Mouse (Mus musculus): ENCODE results near the gene Usp54.
"Not testable (repeated sequence)": the region's sequence is repeated elsewhere in the genome, so short reads cannot be mapped to it uniquely, and the experiment has no call there.

Usp54 gene

DNA sequence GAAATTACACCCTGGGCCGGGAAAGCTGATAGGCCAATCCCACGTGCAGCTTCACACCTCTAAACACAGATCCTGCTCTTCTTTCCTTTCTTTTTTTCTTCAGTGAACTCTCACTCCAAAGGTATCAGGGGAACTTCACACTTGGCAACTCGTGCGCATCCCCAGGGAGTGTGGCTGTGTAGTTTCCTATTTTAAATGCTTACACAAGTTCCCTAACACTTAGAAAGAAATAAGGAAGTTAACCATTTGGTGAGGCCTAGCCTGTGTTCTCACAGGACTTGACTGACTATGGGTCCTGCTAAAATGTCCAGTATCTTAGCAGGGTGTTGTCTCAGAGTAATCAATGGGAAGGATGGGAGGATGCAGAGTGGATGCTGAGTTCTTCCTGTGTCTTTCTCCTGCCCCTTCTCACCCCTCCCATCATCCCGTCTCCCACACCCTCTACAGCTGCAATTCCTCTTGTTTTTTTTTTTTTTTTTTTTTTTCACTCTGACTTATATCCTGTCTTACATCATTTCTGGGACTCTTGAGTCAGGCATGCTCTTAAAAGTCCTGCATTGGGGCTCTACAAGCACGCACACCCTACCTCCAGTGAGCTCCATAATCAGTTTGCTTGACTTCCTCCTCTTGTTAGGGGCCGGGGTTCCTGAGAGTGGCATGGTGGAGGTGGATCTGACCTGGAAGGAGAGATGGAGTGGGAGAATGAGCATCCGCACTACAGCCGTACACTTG lies 14.0 kb upstream of the Usp54 start:
- no peak for DNase-seq (ENCODE audit: extremely low read depth, low read depth)

DNA sequence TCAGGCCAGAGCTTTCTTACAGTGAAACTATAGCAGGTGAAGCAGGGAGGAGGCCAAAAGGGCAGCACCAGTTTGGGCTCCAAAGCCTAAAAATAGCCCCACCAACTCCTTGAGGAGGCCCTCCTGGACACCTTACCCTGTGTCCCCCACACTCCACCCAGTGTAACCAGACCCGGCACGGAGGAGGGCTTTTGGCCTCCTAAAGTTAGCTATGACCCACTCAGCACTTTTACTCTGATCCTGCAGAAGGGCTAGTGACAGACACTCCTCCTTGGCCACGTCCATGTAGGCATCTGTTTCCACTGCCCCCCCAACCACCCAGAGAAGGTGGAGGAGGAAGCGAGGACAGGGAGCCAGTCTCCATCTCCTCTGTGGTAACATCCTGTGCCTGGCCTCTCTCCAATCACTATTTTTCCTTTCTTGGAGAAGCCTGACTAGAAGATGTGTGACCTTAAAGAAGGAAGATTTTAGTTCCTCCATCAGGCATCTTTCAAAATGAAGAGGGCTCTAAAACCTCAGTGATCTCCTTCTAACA lies 10.9 kb upstream of the Usp54 start:
- DNase-seq (ENCODE audit: extremely low read depth, low read depth) = no peak

DNA sequence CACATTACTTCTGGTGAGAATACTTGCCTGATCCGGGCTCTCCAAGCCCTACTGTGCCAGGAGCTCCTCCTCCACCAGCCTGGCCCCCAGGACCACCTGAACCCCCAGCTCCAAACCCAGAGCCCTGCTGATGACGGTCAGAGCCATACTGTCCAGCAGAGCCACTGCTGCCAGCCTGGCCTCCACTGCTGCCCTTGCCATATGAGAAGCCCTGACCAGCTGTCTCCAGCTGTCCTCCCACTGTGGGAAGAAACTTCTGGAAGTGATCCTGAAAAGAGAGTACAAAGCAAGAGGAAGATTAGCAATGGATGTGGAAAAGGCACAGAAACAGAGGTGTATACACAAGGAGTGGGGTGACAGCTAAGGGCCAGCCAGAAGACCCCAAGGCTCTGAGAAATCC lies 10.1 kb upstream of the Usp54 start:
- no peak for DNase-seq (ENCODE audit: extremely low read depth, low read depth)

DNA sequence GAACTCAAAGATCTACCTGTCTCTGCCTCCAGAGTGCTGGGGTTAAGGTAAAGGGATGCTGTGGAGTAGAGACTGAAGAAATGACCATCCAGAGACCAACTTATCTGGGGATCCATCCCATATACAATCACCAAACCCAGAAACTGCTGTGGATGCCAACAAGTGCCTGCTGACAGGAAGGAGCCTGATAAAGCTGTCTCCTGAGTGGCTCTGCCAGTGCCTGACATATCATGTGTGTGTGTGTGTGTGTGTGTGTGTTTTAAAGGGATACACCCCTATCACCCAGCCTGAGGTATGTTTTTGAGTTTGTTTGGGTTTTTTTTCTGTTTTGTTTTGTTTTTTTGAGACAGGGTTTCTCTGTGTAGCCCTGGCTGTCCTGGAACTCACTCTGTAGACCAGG lies 5.5 kb upstream of the Usp54 start:
- no peak for DNase-seq (ENCODE audit: extremely low read depth, low read depth)

DNA sequence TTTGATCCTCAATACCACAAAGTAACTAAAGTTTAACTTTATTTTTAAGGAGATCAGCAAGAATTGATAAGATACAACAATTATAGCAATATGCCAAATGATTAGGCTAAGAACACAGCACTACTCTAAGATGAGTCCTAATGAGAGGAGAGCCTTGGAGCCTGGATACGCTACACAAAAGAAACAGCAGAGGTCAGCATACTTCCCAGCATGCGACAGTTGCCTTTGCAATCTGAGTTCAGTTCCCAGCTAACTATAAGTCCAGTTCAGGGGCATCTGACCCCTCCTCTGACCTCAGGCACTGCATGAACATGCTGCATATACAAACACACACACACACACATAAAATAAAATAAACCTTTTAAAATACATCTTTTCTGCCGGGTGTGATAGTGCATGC lies 4.7 kb upstream of the Usp54 start:
- DNase-seq (ENCODE audit: extremely low read depth, low read depth) = no peak

DNA sequence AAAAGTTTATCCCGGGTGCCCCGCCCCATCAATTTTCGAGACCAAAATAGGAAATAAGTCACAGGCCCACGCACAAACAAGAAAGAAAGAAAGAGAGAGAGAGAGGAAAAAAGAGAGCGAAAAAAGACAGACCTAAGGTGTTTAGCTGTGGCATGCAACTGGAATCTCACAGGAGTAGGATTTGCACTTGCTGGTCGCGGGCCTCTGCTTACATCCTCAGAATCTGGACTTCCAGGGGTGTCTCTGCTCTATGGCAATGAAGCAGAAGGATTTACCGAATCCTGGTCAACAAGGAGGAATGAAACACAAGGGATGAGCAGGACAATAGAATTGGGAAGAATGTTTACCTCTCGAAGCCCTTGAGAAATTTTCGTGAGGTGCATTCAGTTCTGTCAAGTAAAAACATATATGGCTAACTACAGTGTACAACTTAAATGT lies 594 bp upstream of the Usp54 start:
- no peak for DNase-seq (ENCODE audit: extremely low read depth, low read depth)

DNA sequence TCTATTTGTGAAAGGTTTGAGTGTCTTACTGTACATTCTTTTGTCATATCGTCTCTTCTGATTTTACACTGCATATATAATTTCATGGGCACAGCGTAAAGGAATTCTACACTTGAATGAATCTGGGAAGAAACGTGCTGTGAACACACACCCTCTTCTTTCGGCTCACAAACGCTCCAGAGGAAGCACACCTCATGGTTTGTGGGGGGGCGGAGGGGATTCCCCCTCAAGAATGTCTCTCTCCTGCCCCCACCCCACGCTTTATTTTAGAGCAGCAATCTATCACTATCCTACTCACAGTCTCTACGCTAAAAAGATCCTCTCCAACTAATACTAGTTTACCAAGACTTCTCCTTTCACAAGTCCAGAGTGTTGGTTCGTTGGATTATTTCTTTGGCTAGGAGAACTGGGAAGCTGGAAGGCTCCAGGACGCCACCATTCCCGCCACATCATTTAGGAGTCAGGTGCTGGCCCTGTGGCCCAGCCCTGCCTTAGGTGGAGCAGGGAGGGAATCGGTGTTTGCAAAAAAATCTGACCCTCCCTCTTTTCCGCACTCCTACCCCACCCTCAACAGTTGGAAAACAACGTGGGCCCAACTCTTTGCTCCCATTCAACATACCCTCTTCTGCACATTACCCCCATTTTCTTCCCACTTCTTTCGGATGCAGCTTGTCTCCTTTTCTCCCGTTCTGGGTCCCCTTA lies 794 bp downstream of the Usp54 start:
- DNase-seq (ENCODE audit: extremely low read depth, low read depth) = no peak

DNA sequence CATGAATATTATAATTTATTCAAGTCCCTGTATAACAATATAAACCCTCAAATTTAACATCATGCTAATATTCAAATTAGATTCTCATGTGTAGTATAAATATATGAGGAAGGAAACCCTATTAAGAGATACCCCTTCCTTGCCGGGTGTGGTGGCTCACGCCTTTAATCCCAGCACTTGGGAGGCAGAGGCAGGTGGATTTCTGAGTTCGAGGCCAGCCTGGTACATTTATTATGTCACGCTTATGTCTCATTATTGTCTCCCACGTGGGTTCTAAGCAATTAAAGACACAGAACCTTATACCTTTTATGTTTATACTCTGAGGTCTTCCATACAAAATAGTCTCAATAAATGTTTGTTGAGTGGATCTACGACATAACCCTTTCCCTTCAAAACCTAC lies 2.2 kb downstream of the Usp54 start:
- no peak for DNase-seq (ENCODE audit: extremely low read depth, low read depth)

DNA sequence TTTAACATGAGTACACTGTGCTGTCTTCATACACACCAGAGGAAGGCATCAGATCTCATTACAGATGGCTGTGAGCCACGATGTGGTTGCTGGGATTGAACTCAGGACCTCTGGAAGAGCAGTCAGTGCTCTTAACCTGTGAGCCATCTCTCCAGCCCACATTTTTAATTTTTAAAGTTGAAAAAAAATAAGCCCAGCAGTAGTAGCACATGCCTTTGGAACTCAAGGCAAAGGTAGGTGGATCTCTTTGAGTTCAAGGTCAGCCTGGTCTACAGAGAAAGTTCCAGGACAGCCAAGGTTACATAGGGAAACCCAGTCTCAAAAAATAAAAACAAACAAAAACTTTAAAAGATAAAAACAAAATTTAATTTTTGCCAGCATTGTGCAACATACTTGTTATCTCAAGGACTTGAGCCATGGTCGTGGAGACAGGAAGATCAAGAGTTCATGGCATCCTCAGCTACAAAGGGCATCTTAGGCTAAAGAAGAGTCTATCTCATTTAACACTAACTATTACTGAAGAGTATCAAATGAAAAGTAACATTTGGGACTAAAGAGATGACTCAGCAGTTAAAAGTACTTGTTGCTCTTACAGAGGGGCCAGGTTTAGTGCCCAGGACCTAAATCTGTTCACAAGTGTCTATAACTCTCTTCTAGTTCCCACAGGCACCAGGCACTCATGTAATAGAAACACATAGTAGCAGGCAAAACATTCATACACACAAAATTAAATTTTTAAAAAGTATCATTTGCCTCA lies 2.9 kb downstream of the Usp54 start:
- DNase-seq (ENCODE audit: extremely low read depth, low read depth) = no peak

DNA sequence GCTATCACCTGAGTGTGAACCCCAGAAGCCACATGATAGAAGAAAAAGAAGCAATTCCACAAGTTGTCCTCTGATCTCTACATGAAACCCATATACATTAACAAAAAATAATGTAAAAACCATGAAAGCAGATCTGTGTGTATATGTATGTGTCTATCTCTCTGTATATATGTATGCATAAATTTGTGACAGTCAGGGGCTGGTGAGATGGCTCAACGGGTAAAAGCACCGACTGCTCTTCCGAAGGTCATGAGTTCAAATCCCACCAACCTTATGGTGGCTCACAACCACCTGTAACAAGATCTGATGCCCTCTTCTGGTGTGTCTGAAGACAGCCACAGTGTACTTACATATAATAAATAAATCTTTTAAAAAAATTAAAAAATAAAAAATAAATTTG lies 3.9 kb downstream of the Usp54 start:
- DNase-seq (ENCODE audit: extremely low read depth, low read depth) = not testable (repeated sequence)

DNA sequence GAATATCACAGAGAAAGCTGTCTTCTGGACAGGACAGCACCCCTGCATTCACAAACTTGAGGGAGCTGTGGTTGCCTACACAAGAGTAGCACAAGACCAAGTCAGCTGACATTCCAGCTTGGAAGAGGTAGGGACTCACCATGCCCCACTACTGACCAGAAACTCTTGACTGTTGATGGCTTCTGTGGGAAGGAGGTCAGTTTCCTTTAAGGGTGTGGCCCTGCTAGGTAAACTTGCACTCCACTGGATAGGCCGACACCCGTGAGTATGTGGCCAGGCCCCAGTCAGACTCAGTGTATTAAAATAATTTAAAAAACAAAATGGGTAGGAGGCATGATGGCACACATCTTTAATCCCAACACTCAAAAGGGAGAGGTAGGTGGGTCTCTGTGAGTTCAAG lies 5.3 kb downstream of the Usp54 start:
- DNase-seq (ENCODE audit: extremely low read depth, low read depth) = no peak

DNA sequence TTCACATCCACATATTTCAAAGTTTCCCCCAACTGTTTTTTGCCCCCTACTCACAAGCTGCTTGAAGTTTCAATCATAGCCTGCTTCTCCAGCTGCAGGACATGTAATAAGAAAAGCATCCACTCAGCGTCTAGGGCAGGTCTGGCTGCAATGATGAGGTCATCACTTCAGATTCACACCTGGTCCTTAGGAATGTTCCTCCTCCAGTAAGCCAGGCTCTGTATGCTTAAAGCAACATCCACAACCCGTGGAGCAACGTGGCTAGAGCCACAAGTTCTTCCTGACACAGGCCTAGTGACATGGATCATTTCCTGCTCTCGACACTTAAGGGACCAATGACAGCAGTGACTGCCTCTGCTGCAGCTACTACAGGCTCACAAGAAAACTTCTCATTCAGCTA lies 9.6 kb downstream of the Usp54 start:
- no peak for DNase-seq (ENCODE audit: extremely low read depth, low read depth)

DNA sequence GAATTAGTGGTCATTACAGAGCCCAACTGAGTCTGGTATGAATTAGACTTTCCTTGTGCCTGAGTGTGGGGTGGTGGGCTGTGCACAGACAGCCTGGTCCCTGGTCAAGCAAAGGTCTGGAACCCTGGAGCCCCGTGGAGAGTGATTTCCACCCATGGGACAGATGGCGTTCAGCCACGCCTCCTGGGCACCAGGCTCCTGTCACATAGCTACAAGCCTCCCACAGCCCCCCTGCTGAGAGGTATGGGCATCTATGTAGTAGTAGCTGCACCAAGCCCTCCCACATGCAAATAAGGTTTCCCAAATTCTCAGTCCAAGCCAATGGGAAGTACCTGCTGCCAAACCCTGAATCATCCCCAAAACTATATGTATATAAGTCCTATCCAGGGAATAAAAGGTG lies 13.9 kb downstream of the Usp54 start:
- DNase-seq (ENCODE audit: extremely low read depth, low read depth) = no peak

DNA sequence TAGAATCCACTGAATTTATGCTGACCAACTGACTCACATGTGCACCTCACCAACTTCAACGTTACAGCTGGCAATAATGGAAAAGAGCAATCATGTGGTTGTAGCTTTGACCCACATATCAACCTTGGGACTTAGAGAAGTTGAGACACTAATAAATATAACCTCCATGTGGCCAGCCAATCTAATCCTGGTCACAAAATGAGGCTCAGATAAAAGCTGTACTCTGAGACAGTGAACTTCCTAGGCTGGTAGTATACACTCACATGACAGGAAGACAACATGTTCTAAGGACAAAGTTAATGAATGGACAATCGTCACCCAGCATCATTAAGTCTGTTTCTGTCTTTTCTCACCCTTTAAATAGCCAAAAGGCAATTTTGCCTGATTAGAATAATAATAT lies 14.4 kb downstream of the Usp54 start:
- no peak for DNase-seq (ENCODE audit: extremely low read depth, low read depth)

DNA sequence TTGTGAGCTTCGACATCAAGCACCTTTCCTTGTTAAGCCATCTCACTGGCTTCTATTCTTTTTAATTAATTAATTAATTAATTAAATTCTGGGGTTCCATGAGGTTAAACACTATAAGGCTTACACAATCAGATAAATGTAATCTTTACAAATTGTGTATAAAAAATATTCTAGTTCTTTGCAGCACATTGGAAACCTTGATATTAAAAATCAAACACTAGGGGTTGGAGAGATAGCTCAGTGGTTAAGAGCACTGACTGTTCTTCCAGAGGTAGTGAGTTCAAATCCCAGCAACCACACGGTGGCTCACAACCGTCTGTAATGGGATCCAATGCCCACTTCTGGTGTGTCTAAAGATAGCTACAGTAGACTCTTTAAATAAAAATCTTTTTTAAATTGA lies 18.0 kb downstream of the Usp54 start:
- DNase-seq (ENCODE audit: extremely low read depth, low read depth) = no peak

DNA sequence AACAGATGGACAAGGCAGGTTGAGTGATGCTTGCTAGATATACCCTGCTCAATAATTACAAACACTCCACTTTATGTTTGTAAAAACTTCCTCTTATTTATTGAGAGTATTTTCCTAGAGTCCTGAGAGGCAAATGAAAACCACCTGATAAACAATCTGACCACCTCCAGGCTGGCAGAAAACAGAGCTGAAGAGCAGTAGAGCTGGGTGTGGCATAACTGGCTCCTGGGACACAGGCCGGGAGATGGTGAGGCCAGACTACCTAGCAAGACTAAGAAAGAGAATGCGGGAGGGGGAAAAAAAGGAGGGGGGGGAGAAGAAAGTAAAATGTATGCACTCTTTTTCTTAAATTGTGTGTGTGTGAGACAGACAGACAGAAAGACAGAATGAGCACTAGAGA lies 18.5 kb downstream of the Usp54 start:
- no peak for DNase-seq (ENCODE audit: extremely low read depth, low read depth)

DNA sequence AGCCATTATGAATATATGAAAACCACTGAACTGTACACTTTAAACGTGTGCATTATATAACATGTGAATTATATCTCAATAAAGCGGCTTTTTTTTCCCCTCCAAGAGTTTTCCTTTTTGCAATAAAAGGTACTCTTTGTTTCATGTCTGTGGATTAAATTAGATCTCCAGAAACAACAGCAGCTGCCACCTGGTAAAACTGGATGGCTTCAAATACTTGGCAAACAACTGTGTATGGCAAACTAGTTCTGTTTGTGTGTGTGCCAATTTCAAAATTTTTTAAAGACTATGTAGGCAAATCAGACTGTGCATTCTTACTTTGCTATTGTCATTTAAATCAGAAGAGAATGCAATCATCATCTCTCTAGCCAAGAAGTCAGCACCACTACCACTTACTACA lies 19.0 kb downstream of the Usp54 start:
- DNase-seq (ENCODE audit: extremely low read depth, low read depth) = no peak

DNA sequence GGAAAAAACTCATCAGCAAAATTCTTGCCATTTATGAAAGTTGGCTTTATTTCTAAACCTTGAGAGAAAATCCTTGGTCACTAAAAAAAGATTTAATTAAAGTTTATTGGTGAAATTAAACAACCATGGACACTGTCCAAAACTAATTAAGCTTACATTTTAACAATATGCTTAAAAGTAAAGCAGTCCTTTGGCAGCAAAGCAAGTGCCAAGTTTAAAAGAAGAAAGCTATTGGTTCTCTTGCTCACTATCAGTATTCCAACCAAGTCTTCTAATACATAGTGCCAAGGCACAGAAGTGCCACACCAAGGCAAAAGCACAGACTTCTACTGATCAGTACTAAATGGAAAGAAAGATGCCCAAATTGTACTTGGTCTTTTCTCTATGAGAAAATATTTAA lies 21.7 kb downstream of the Usp54 start:
- no peak for DNase-seq (ENCODE audit: extremely low read depth, low read depth)

DNA sequence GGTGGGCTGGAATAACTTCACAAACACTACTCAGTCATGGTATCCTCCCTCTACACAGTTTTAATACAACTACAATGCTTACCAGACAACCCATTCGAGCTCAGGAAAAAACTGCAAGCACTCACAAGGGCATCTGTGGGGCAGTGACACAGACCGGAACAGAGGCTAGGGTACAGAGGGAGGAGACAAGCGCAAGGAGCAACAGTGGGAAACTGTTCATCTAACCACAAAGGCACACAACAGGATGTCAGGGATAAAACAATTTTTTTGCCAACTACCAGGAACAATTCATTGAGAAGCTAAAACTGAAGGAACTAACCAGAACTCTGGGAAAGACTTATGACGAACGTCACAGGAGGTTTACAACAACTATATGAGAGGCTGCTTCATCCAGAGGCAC lies 22.7 kb downstream of the Usp54 start:
- DNase-seq (ENCODE audit: extremely low read depth, low read depth) = no peak

DNA sequence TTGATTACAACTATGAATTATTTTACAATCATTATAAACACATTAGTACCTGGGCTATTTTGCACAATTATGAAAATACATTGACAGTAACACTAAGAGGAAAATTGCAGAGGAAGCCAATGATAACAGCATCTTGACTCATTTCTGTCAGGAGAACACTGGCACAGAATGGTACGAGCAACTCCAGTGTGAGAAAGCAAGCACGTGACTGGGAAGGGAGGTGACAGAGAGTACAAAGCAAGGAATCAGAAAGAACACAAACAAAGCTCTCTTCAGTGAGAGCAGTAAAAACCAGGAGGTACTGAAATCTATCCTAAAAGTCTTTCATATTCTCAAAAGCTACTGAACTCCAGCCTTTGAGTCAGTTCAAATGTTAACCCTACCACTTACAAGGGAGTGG lies 24.4 kb downstream of the Usp54 start:
- DNase-seq (ENCODE audit: extremely low read depth, low read depth) = no peak

DNA sequence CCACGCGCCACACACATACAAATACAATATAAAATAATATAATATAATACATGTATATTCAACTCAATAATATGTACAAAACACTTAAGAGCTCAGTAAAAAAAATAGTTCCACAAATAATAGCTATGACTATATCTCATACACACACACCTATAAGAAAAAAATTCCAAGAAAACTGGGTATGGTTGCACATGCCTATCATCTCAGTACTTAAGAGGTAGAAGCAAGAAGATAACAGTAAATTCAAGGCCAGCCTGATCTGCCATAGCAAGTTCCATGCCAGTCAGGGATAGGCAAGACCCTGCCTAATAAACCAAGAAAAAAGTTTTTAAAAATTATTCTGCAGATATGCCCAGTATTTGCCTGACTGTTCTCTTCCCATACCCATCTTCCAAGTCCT lies 25.8 kb downstream of the Usp54 start:
- DNase-seq (ENCODE audit: extremely low read depth, low read depth) = no peak

DNA sequence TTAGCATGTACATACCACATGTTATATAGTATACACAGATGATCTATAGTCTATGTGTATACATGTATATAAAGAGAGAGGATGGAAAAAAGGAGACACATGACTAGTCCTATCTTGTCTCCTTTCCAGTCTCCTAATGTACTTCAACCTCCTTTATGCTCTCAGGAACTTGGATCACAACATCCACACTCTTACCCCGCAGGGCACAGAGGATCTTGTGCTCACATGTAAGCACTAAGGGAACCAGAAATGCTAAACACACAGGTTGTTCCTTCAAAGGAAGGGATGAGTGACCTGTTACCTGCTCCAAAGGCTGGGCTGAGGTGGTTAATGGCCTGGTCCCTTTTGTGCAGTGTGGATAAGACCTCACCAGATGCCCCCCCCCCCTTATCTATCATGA lies 28.0 kb downstream of the Usp54 start:
- DNase-seq (ENCODE audit: extremely low read depth, low read depth) = no peak
